Mouse (Mus musculus): ENCODE data around the gene Klhl29. TPM values are rescaled to one million over a fixed set of nuclear protein-coding genes. Genes with fewer than 3 reads are reported as not detected.
A peak's percentile ranks its signal among the peaks of the same experiment; 100 is the strongest.
"Not testable (repeated sequence)": the region's sequence is repeated elsewhere in the genome, so short reads cannot be mapped to it uniquely, and the experiment has no call there.

Klhl29 gene
- polyA plus RNA-seq, 1 experiment from 2014 or later = 4.0 TPM

DNA sequence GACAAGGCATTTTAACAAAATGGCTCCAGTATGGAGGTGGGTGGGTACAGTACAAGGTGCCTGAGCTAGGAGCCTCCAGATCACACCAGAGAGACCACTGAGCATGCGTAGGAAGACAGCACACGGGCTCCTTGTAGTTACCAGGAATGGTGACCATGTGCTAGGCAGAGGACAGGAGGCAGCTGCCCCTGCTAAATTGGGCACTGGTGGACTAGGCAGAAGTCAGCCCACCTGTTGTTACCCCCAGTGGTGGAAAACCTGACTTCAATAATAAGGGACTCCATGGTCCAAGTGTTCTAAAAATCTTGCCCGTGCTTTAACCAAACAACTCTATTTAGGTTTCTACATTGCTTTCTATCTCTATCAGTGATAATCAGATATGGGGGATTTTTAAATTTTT lies 10.6 kb downstream of the Klhl29 start:
- peaks cover 3% of the 10 kb centered on the region; the same call in 1 of the 2 replicates for H3K4me1 ChIP-seq (ENCODE audit: control insufficient read depth, insufficient read depth, low read length)
- peak; percentile 23; the same call in 1 of the 2 replicates for ATAC-seq
- no peak overlapping the region for H3K4me3 ChIP-seq (ENCODE audit: low read depth, low read length)
- H3K4me2 ChIP-seq (ENCODE audit: low read length) = no peak overlapping the region
- WGBS = 71% methylated on average over 3 of the region's 3 CpGs
- no peak overlapping the region for H3K27ac ChIP-seq (ENCODE audit: low read length)
- no peaks in the 10 kb centered on the region for H3K9me3 ChIP-seq (replicated peaks; ENCODE audit: control insufficient read depth, low read length, poor library complexity, severe bottlenecking)
- H3K9ac ChIP-seq (ENCODE audit: low read depth, low read length) = no peak overlapping the region
- H3K36me3 ChIP-seq (ENCODE audit: control insufficient read depth, insufficient read depth, low read length) = no peaks in the 10 kb centered on the region
- no peaks in the 10 kb centered on the region for H3K27me3 ChIP-seq (ENCODE audit: control insufficient read depth, insufficient read depth, low read depth, low read length)

DNA sequence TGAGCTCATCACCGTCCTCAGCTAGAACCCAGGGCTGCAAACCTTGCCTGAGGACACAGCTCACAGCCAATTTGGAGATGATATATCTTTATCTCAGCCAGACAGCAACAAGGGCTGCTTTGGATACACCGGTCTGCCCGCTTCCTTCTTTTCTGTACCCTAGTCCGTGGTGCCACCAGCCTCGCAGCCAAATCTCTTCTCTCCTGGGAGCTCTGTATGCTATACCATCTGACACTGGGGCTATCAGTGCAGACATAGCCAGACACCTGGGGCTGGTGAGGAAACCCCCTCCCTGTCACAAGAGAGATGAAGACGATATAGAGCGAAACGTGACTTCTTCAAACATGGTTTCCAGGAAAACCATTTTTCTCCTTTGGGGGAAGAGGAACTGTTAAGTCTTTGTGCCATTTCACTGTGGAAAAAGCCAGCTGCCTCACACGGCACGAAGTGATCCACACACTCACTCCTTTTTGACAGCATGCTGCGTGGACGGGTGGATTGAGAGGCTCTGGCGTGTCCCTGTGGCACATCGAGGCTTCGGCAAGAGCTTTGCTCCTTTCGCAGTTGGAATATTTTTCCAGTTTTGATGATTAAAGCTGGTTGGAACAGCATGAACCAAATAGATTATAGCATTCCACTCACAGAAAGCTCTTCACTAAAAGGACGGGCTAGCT lies 11.4 kb downstream of the Klhl29 start:
- Histone ChIP-seq H3K27ac (ENCODE audit: low read length) (peak overlapping the region; percentile 1; the same call in 1 of the 2 replicates), H3K4me2 (ENCODE audit: low read length) (0 out of 2 replicates have a peak overlapping the region, but pooled peaks have one; percentile 12), H3K4me1 (ENCODE audit: control insufficient read depth, insufficient read depth, low read length) (peaks cover 7% of the 10 kb centered on the region), H3K36me3 (ENCODE audit: control insufficient read depth, insufficient read depth, low read length) (no peaks in the 10 kb centered on the region), H3K27me3 (ENCODE audit: control insufficient read depth, insufficient read depth, low read depth, low read length) (no peaks in the 10 kb centered on the region), H3K4me3 (ENCODE audit: low read depth, low read length) (no peak overlapping the region), H3K9ac (ENCODE audit: low read depth, low read length) (no peak overlapping the region), H3K9me3 (replicated peaks; ENCODE audit: control insufficient read depth, low read length, poor library complexity, severe bottlenecking) (no peaks in the 10 kb centered on the region)
- ATAC-seq = no peak
- 64% methylated on average over 17 of the region's 17 CpGs for WGBS

- Histone ChIP-seq H3K4me3 (ENCODE audit: low read depth, low read length) (no peak overlapping the region), H3K27me3 (ENCODE audit: control insufficient read depth, insufficient read depth, low read depth, low read length) (no peaks in the 10 kb centered on the region), H3K9ac (ENCODE audit: low read depth, low read length) (peak overlapping the region; percentile 47; the same call in 1 of the 2 replicates), H3K4me2 (ENCODE audit: low read length) (peak overlapping the region; percentile 21; the same call in 1 of the 2 replicates), H3K27ac (ENCODE audit: low read length) (peak overlapping the region; percentile 51), H3K36me3 (ENCODE audit: control insufficient read depth, insufficient read depth, low read length) (no peaks in the 10 kb centered on the region), H3K4me1 (ENCODE audit: control insufficient read depth, insufficient read depth, low read length) (peaks cover 24% of the 10 kb centered on the region), H3K9me3 (replicated peaks; ENCODE audit: control insufficient read depth, low read length, poor library complexity, severe bottlenecking) (no peaks in the 10 kb centered on the region)
- WGBS = 31% methylated on average over 5 of the region's 5 CpGs
- ATAC-seq = peak; percentile 47; the same call in 1 of the 2 replicates
Measured at GRCm38 (mm10) chr12:5359065-5359464, 16.4 kb downstream of the Klhl29 start.

DNA sequence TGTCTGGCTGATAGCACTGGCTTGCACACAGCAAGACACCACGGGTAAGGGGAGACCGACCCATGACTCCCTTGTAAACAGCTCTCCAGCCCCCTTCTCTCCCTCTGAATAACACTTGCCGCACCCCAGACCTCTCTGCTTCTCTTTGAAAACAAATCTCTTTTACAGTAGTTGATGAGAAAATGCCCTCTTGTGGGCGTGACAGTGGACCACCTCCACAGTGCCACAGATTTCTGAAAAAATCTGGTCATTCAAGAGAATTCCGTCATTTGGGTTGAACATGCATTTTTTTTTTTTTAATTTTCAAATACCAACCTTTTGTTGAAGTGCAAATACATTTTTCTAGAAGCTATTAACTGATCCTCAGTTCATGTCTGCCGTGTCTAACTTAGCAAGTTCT lies 17.0 kb downstream of the Klhl29 start:
- 34% methylated on average over 6 of the region's 6 CpGs for WGBS
- H3K36me3 ChIP-seq (ENCODE audit: control insufficient read depth, insufficient read depth, low read length) = no peaks in the 10 kb centered on the region
- H3K9me3 ChIP-seq (replicated peaks; ENCODE audit: control insufficient read depth, low read length, poor library complexity, severe bottlenecking) = no peaks in the 10 kb centered on the region
- no peak overlapping the region for H3K9ac ChIP-seq (ENCODE audit: low read depth, low read length)
- no peak overlapping the region for H3K4me3 ChIP-seq (ENCODE audit: low read depth, low read length)
- H3K4me1 ChIP-seq (ENCODE audit: control insufficient read depth, insufficient read depth, low read length) = peaks cover 21% of the 10 kb centered on the region
- ATAC-seq = 0 out of 2 replicates have a peak, but pooled peaks have one; percentile 24
- H3K27me3 ChIP-seq (ENCODE audit: control insufficient read depth, insufficient read depth, low read depth, low read length) = no peaks in the 10 kb centered on the region
- H3K27ac ChIP-seq (ENCODE audit: low read length) = peak overlapping the region; percentile 11; the same call in 1 of the 2 replicates
- peak overlapping the region; percentile 6; the same call in 1 of the 2 replicates for H3K4me2 ChIP-seq (ENCODE audit: low read length)

DNA sequence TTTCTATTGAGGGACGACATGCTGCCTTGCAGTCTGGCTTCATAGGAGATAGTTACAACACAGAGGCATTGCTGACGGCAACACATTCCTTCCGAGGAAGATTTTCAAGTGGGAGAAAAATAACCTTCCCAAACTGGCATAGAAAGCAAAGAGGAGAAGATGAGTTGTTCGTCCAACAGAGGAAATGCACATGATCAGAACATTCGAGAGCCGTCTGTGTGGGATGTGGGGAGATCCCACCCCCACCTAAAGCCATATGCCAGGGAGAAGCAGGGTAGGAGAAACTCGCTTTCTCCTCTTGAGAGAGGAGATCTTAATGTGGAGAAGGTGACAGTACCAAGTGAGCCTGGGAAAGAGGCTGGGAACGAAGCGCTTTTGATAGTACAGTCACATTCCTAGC lies 22.1 kb downstream of the Klhl29 start:
- peaks cover 12% of the 10 kb centered on the region for H3K4me1 ChIP-seq (ENCODE audit: control insufficient read depth, insufficient read depth, low read length)
- no peak overlapping the region for H3K27ac ChIP-seq (ENCODE audit: low read length)
- no peak overlapping the region for H3K4me2 ChIP-seq (ENCODE audit: low read length)
- no peaks in the 10 kb centered on the region for H3K36me3 ChIP-seq (ENCODE audit: control insufficient read depth, insufficient read depth, low read length)
- H3K9ac ChIP-seq (ENCODE audit: low read depth, low read length) = no peak overlapping the region
- no peaks in the 10 kb centered on the region for H3K9me3 ChIP-seq (replicated peaks; ENCODE audit: control insufficient read depth, low read length, poor library complexity, severe bottlenecking)
- H3K4me3 ChIP-seq (ENCODE audit: low read depth, low read length) = no peak overlapping the region
- ATAC-seq = no peak
- WGBS = 94% methylated on average over 9 of the region's 9 CpGs
- no peaks in the 10 kb centered on the region for H3K27me3 ChIP-seq (ENCODE audit: control insufficient read depth, insufficient read depth, low read depth, low read length)

- H3K27ac ChIP-seq (ENCODE audit: low read length) = no peak overlapping the region
- no peaks in the 10 kb centered on the region for H3K27me3 ChIP-seq (ENCODE audit: control insufficient read depth, insufficient read depth, low read depth, low read length)
- H3K4me2 ChIP-seq (ENCODE audit: low read length) = no peak overlapping the region
- peaks cover 8% of the 10 kb centered on the region for H3K4me1 ChIP-seq (ENCODE audit: control insufficient read depth, insufficient read depth, low read length)
- H3K36me3 ChIP-seq (ENCODE audit: control insufficient read depth, insufficient read depth, low read length) = no peaks in the 10 kb centered on the region
- H3K9ac ChIP-seq (ENCODE audit: low read depth, low read length) = no peak overlapping the region
- H3K9me3 ChIP-seq (replicated peaks; ENCODE audit: control insufficient read depth, low read length, poor library complexity, severe bottlenecking) = no peaks in the 10 kb centered on the region
- ATAC-seq = no peak
- WGBS = 97% methylated on average over 8 of the region's 8 CpGs
- H3K4me3 ChIP-seq (ENCODE audit: low read depth, low read length) = no peak overlapping the region
Measured at GRCm38 (mm10) chr12:5352771-5353170, 22.7 kb downstream of the Klhl29 start.

- Histone ChIP-seq H3K9me3 (replicated peaks; ENCODE audit: control insufficient read depth, low read length, poor library complexity, severe bottlenecking) (no peaks in the 10 kb centered on the region), H3K4me3 (ENCODE audit: low read depth, low read length) (no peak overlapping the region), H3K9ac (ENCODE audit: low read depth, low read length) (no peak overlapping the region), H3K27ac (ENCODE audit: low read length) (no peak overlapping the region), H3K4me1 (ENCODE audit: control insufficient read depth, insufficient read depth, low read length) (peaks cover 8% of the 10 kb centered on the region), H3K27me3 (ENCODE audit: control insufficient read depth, insufficient read depth, low read depth, low read length) (no peaks in the 10 kb centered on the region), H3K36me3 (ENCODE audit: control insufficient read depth, insufficient read depth, low read length) (no peaks in the 10 kb centered on the region), H3K4me2 (ENCODE audit: low read length) (no peak overlapping the region)
- 0 out of 2 replicates have a peak, but pooled peaks have one; percentile 16 for ATAC-seq
- 88% methylated on average over 11 of the region's 11 CpGs for WGBS
Measured at GRCm38 (mm10) chr12:5350491-5351285, 24.8 kb downstream of the Klhl29 start.

- no peak overlapping the region for H3K4me3 ChIP-seq (ENCODE audit: low read depth, low read length)
- no peak overlapping the region for H3K9ac ChIP-seq (ENCODE audit: low read depth, low read length)
- H3K9me3 ChIP-seq (replicated peaks; ENCODE audit: control insufficient read depth, low read length, poor library complexity, severe bottlenecking) = no peaks in the 10 kb centered on the region
- H3K27me3 ChIP-seq (ENCODE audit: control insufficient read depth, insufficient read depth, low read depth, low read length) = no peaks in the 10 kb centered on the region
- H3K27ac ChIP-seq (ENCODE audit: low read length) = no peak overlapping the region
- WGBS = 92% methylated on average over 6 of the region's 6 CpGs
- H3K4me2 ChIP-seq (ENCODE audit: low read length) = no peak overlapping the region
- no peak for ATAC-seq
- no peaks in the 10 kb centered on the region for H3K36me3 ChIP-seq (ENCODE audit: control insufficient read depth, insufficient read depth, low read length)
- no peaks in the 10 kb centered on the region for H3K4me1 ChIP-seq (ENCODE audit: control insufficient read depth, insufficient read depth, low read length)
Measured at GRCm38 (mm10) chr12:5345088-5345487, 30.4 kb downstream of the Klhl29 start.

GRCm38 (mm10) chr12:5344457-5344856 lies 31.0 kb downstream of the Klhl29 start:
- H3K27me3 ChIP-seq (ENCODE audit: control insufficient read depth, insufficient read depth, low read depth, low read length); H3K27ac ChIP-seq (ENCODE audit: low read length); H3K4me2 ChIP-seq (ENCODE audit: low read length); H3K36me3 ChIP-seq (ENCODE audit: control insufficient read depth, insufficient read depth, low read length); H3K4me1 ChIP-seq (ENCODE audit: control insufficient read depth, insufficient read depth, low read length); H3K4me3 ChIP-seq (ENCODE audit: low read depth, low read length); H3K9ac ChIP-seq (ENCODE audit: low read depth, low read length); H3K9me3 ChIP-seq (replicated peaks; ENCODE audit: control insufficient read depth, low read length, poor library complexity, severe bottlenecking); ATAC-seq: not testable (repeated sequence)
- WGBS = 94% methylated on average over 6 of the region's 7 CpGs
